Mouse (Mus musculus) kidney, embryonic 16.5 days (tissue): ENCODE results near the gene Gm13420. TPM values are rescaled to one million over a fixed set of nuclear protein-coding genes. Genes with fewer than 3 reads are reported as not detected.
"Not testable (repeated sequence)": the region's sequence is repeated elsewhere in the genome, so short reads cannot be mapped to it uniquely, and the experiment has no call there.

ENCODE experiments used
- ATAC-seq: fragments of 200-750 bp; cut with Nextera tagmentation; 2 replicates; pipeline ENCODE4 v1.8.0; 2017; ENCODE audit warnings: moderate TSS enrichment; ENCODE audit not compliant: low FRiP score, low TSS enrichment
- H3K27ac ChIP-seq: fragments of 300-500 bp; sonication (generic); 2 replicates; pipeline ENCODE4 v1.5.1; 2014; ENCODE audit warnings: low read length
- H3K27me3 ChIP-seq: fragments of 300-500 bp; sonication (generic); 2 replicates; pipeline ENCODE4 v1.6.1; 2014; ENCODE audit warnings: low read length, control low read depth, mixed read lengths; ENCODE audit not compliant: insufficient read depth
- H3K36me3 ChIP-seq: fragments of 300-500 bp; sonication (generic); 2 replicates; pipeline ENCODE4 v1.6.1; 2014; ENCODE audit warnings: low read length, control low read depth, mixed read lengths; ENCODE audit not compliant: insufficient read depth
- H3K4me1 ChIP-seq: fragments of 300-500 bp; sonication (generic); 2 replicates; pipeline ENCODE4 v1.6.1; 2014; ENCODE audit warnings: low read length, control low read depth, mixed read lengths; ENCODE audit not compliant: insufficient read depth
- H3K4me2 ChIP-seq: fragments of 300-500 bp; sonication (generic); replicated peaks from 2 replicates; pipeline ENCODE4 v1.6.1; 2014; ENCODE audit warnings: low read depth, low read length
- H3K4me3 ChIP-seq: fragments of 300-500 bp; sonication (generic); 2 replicates; pipeline ENCODE4 v1.5.1; 2014; ENCODE audit warnings: mild to moderate bottlenecking, low read length
- H3K9ac ChIP-seq: fragments of 300-500 bp; sonication (generic); replicated peaks from 2 replicates; pipeline ENCODE4 v1.6.1; 2014; ENCODE audit warnings: low read length
- H3K9me3 ChIP-seq: fragments of 300-500 bp; sonication (generic); 2 replicates; pipeline ENCODE4 v1.6.1; 2016; ENCODE audit warnings: low read length, control low read depth
- WGBS: fragments of 180-500 bp; shearing (Covaris S2); extraction: QIAGEN DNeasy Blood & Tissue Kit; methylation state at CpG from one replicate; pipeline ENCODE4 v1.1.7; 2014; 5-methylcytosine and 5-hydroxymethylcytosine counted together
- polyA plus RNA-seq: library from polyadenylated mRNA; unstranded; fragments of >200 nt; fragmentation: Nextera tagmentation; extraction: Ambion mirVana; gene quantifications from 2 replicates; pipeline ENCODE4 v1.2.1, GENCODE M21; 2015

The Gm13420 gene
- polyA plus RNA-seq: 1.8 and 2.1 TPM in 2 replicates

- H3K27me3 ChIP-seq: peaks cover 45% of the 10 kb centered on the region
Measured at GRCm38 (mm10) chr2:29751497-29751896, at the start of gene Gm13420. Gm13420 (minus strand) TSS chr2:29751685.

GRCm38 (mm10) chr2:29792772-29793487 is 41.4 kb upstream of the Gm13420 start:
- ATAC-seq: no peak
- H3K4me2 ChIP-seq: no peak overlapping the region
- no peaks in the 10 kb centered on the region for H3K9me3 ChIP-seq
- no peaks in the 10 kb centered on the region for H3K27me3 ChIP-seq
- peaks cover 35% of the 10 kb centered on the region for H3K36me3 ChIP-seq
- no peak overlapping the region for H3K4me3 ChIP-seq
- H3K27ac ChIP-seq: no peak overlapping the region
- no peak overlapping the region for H3K9ac ChIP-seq
- peaks cover 6% of the 10 kb centered on the region; the same call in 1 of the 2 replicates for H3K4me1 ChIP-seq
- 91% methylated on average over 2 of the region's 2 CpGs for WGBS

More at GRCm38 (mm10) chr2:29751497-29751896, at the start of gene Gm13420:
- WGBS: 3% methylated on average over 28 of the region's 28 CpGs
- Histone ChIP-seq H3K4me1 (peaks cover 7% of the 10 kb centered on the region; the same call in 1 of the 2 replicates), H3K27ac (peak within 1 kb of the TSS; percentile 77), H3K4me3 (peak within 1 kb of the TSS; percentile 35), H3K9me3 (no peaks in the 10 kb centered on the region), H3K4me2 (peak within 1 kb of the TSS; percentile 59), H3K36me3 (no peaks in the 10 kb centered on the region), H3K9ac (peak within 1 kb of the TSS; percentile 60)
- peak; percentile 83 for ATAC-seq

- Histone ChIP-seq H3K4me2 (peak within 1 kb of the TSS; percentile 79), H3K27me3 (no peaks in the 10 kb centered on the region), H3K9me3 (no peaks in the 10 kb centered on the region), H3K4me3 (peak within 1 kb of the TSS; percentile 93), H3K4me1 (peaks cover 13% of the 10 kb centered on the region), H3K9ac (peak within 1 kb of the TSS; percentile 88), H3K27ac (peak within 1 kb of the TSS; percentile 82), H3K36me3 (peaks cover 50% of the 10 kb centered on the region)
- 1% methylated on average over 45 of the region's 45 CpGs for WGBS
- ATAC-seq: peak; percentile 90
Measured at GRCm38 (mm10) chr2:29787937-29788681, 36.6 kb upstream of the Gm13420 start, which contains the start of gene Trub2. Trub2 (minus strand) TSS chr2:29788502.

GRCm38 (mm10) chr2:29787104-29787917 is 35.8 kb upstream of the Gm13420 start, which contains the start of gene Coq4:
Coq4 (plus strand) TSS chr2:29787493.
- Histone ChIP-seq H3K27me3 (no peaks in the 10 kb centered on the region), H3K4me3 (peak within 1 kb of the TSS; percentile 93), H3K4me2 (peak within 1 kb of the TSS; percentile 79), H3K36me3 (peaks cover 50% of the 10 kb centered on the region), H3K27ac (peak within 1 kb of the TSS; percentile 82), H3K9me3 (no peaks in the 10 kb centered on the region), H3K4me1 (peaks cover 13% of the 10 kb centered on the region), H3K9ac (peak within 1 kb of the TSS; percentile 88)
- 2% methylated on average over 31 of the region's 31 CpGs for WGBS
- peak; percentile 92 for ATAC-seq

- Histone ChIP-seq H3K9me3 (peaks cover 3% of the 10 kb centered on the region; the same call in 1 of the 2 replicates), H3K4me2 (no peak overlapping the region), H3K4me1 (peaks cover 13% of the 10 kb centered on the region), H3K9ac (no peak overlapping the region), H3K36me3 (peaks cover 61% of the 10 kb centered on the region), H3K27ac (no peak overlapping the region), H3K4me3 (no peak overlapping the region), H3K27me3 (no peaks in the 10 kb centered on the region)
- ATAC-seq: no peak
- whole genome bisulfite sequencing: 72% methylated on average over 4 of the region's 4 CpGs
Measured at GRCm38 (mm10) chr2:29784290-29784689, 32.8 kb upstream of the Gm13420 start.

GRCm38 (mm10) chr2:29781256-29781655 is 29.8 kb upstream of the Gm13420 start:
- ATAC-seq, H3K27me3 ChIP-seq, H3K27ac ChIP-seq, H3K4me3 ChIP-seq, H3K9ac ChIP-seq, H3K4me2 ChIP-seq, H3K9me3 ChIP-seq, H3K4me1 ChIP-seq: not testable (repeated sequence)
- peaks cover 90% of the 10 kb centered on the region for H3K36me3 ChIP-seq
- WGBS: 97% methylated on average over 2 of the region's 2 CpGs

GRCm38 (mm10) chr2:29773323-29773722 is 21.8 kb upstream of the Gm13420 start:
- Histone ChIP-seq H3K9ac (no peak overlapping the region), H3K4me3 (no peak overlapping the region), H3K36me3 (peaks cover 23% of the 10 kb centered on the region), H3K9me3 (no peaks in the 10 kb centered on the region), H3K4me1 (peaks cover under 1% of the 10 kb centered on the region; the same call in 1 of the 2 replicates), H3K4me2 (no peak overlapping the region), H3K27ac (no peak overlapping the region), H3K27me3 (no peaks in the 10 kb centered on the region)
- 92% methylated on average over 4 of the region's 4 CpGs for WGBS
- ATAC-seq: no peak

- Histone ChIP-seq H3K27ac (no peak overlapping the region), H3K36me3 (peaks cover 8% of the 10 kb centered on the region; the same call in 1 of the 2 replicates), H3K9me3 (no peaks in the 10 kb centered on the region), H3K4me3 (no peak overlapping the region), H3K9ac (no peak overlapping the region), H3K27me3 (no peaks in the 10 kb centered on the region), H3K4me1 (peaks cover 8% of the 10 kb centered on the region), H3K4me2 (no peak overlapping the region)
- no peak for ATAC-seq
- WGBS: 83% methylated on average over 8 of the region's 8 CpGs
Measured at GRCm38 (mm10) chr2:29771611-29772461, 20.4 kb upstream of the Gm13420 start.

- H3K4me3 ChIP-seq: no peak overlapping the region
- 0 out of 2 replicates have a peak, but pooled peaks cover 3% of the 10 kb centered on the region for H3K36me3 ChIP-seq
- no peak overlapping the region for H3K27ac ChIP-seq
- H3K27me3 ChIP-seq: no peaks in the 10 kb centered on the region
- H3K9ac ChIP-seq: no peak overlapping the region
- H3K9me3 ChIP-seq: no peaks in the 10 kb centered on the region
- peaks cover 8% of the 10 kb centered on the region for H3K4me1 ChIP-seq
- no peak for ATAC-seq
- H3K4me2 ChIP-seq: no peak overlapping the region
Measured at GRCm38 (mm10) chr2:29770162-29770561, 18.7 kb upstream of the Gm13420 start.
